Mouse (Mus musculus) bone marrow macrophage, adult 2 months (primary cell): ENCODE data around the gene Gdf2.

Experiments
- CTCF ChIP-seq: IDR thresholded peaks from 2 replicates; pipeline ENCODE4 v1.5.1; 2012; ENCODE audit warnings: low read depth, mild to moderate bottlenecking, low read length, moderate library complexity
- POLR2A ChIP-seq: IDR thresholded peaks from 2 replicates; pipeline ENCODE4 v1.6.1; 2012; ENCODE audit warnings: mild to moderate bottlenecking, low read depth, low read length, borderline replicate concordance

DNA sequence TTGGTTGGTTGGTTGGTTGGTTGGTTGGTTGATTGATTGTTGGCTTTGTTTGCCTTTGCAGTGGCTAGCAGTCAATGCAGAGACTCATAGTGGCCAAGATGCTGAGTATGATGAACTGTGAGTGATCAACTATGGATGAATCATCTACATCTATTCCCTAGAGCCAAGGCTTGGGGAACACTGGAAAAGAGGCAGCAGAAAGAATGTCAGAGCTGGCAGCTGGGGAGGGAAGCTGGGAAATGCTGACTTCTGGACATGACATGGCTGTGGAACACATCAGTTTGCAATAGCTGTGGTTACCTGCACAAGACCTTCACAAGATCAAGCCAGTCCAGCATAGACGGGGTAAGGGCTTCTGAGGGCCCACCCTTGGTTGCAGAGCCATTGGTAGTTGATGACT lies 37.6 kb upstream of the Gdf2 start:
- no peak for TF ChIP-seq CTCF
- no peak for TF ChIP-seq POLR2A
